Mouse (Mus musculus) intestine, embryonic 14.5 days (tissue): ENCODE results near the gene Vmn1r72. TPM values are rescaled to one million over a fixed set of nuclear protein-coding genes. Genes with fewer than 3 reads are reported as not detected.
"Not testable (repeated sequence)": the region's sequence is repeated elsewhere in the genome, so short reads cannot be mapped to it uniquely, and the experiment has no call there.

ENCODE experiments used
- ATAC-seq: fragments of 200-750 bp; cut with Nextera tagmentation; replicated peaks from 2 replicates; pipeline ENCODE4 v1.8.0; 2017; ENCODE audit warnings: low read depth, moderate number of reproducible peaks, moderate TSS enrichment, moderate library complexity; ENCODE audit not compliant: low FRiP score, low TSS enrichment
- DNase-seq: peaks from one replicate; pipeline ENCODE4 v3.0.0-alpha.2; 2018; ENCODE audit warnings: low spot score
- H3K27ac ChIP-seq: fragments of 300-500 bp; sonication (generic); 2 replicates; pipeline ENCODE4 v1.5.1; 2014; ENCODE audit warnings: low read depth, mild to moderate bottlenecking, control low read depth
- H3K27me3 ChIP-seq: fragments of 300-500 bp; sonication (generic); replicated peaks from 2 replicates; pipeline ENCODE4 v1.6.1; 2014; ENCODE audit warnings: low read length, control low read depth; ENCODE audit not compliant: control insufficient read depth, insufficient read depth
- H3K36me3 ChIP-seq: fragments of 300-500 bp; sonication (generic); 2 replicates; pipeline ENCODE4 v1.6.1; 2014; ENCODE audit warnings: low read length, control low read depth; ENCODE audit not compliant: control insufficient read depth, insufficient read depth
- H3K4me1 ChIP-seq: fragments of 300-500 bp; sonication (generic); replicated peaks from 2 replicates; pipeline ENCODE4 v1.6.1; 2014; ENCODE audit warnings: low read length, control low read depth, mixed read lengths; ENCODE audit not compliant: control insufficient read depth, insufficient read depth
- H3K4me2 ChIP-seq: fragments of 300-500 bp; sonication (generic); 2 replicates; pipeline ENCODE4 v1.6.1; 2014; ENCODE audit warnings: low read length
- H3K4me3 ChIP-seq: fragments of 300-500 bp; sonication (generic); 2 replicates; pipeline ENCODE4 v1.5.1; 2014; ENCODE audit warnings: low read depth, low read length, control low read depth, mixed read lengths
- H3K9ac ChIP-seq: fragments of 300-500 bp; sonication (generic); 2 replicates; pipeline ENCODE4 v1.6.1; 2014; ENCODE audit warnings: mild to moderate bottlenecking, low read length
- H3K9me3 ChIP-seq: fragments of 300-500 bp; sonication (generic); 2 replicates; pipeline ENCODE4 v1.6.1; 2016; ENCODE audit warnings: low read length, control low read depth; ENCODE audit not compliant: control insufficient read depth
- WGBS: fragments of 180-500 bp; shearing (Covaris S2); extraction: QIAGEN DNeasy Blood & Tissue Kit; methylation state at CpG from one replicate; pipeline ENCODE4 v1.1.7; 2014; 5-methylcytosine and 5-hydroxymethylcytosine counted together
- polyA plus RNA-seq: library from polyadenylated mRNA; unstranded; fragments of >200 nt; fragmentation: Nextera tagmentation; extraction: Ambion mirVana; gene quantifications from 2 replicates; pipeline ENCODE4 v1.2.1, GENCODE M21; 2014

Vmn1r72 gene
- not detected in 2 replicates for polyA plus RNA-seq

DNA sequence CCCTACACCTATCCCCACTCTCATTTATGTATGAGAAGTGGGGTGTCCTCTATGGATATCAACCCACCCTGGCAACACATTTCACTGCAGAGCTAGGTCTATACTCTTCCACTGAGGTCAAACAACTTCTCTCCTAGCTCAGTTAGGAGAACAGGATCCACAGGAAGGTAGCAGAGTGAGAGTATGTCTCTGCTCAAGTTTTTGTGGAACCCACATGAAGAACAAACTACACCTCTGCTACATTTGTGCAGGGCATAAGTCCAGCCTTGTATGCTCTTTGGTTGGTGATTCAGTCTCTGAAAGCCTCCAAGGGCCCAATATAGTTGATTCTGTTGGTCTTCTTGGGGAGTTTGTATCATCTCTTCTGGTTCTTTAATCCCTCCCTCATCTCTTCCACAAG lies at the start of gene Vmn1r72:
Vmn1r72 (minus strand) TSS at position 101 of the 400 bp plus-strand sequence.
- H3K4me2 ChIP-seq, H3K27ac ChIP-seq, H3K27me3 ChIP-seq, ATAC-seq, DNase-seq, H3K4me1 ChIP-seq, H3K4me3 ChIP-seq, H3K36me3 ChIP-seq, H3K9ac ChIP-seq, H3K9me3 ChIP-seq: not testable (repeated sequence)

DNA sequence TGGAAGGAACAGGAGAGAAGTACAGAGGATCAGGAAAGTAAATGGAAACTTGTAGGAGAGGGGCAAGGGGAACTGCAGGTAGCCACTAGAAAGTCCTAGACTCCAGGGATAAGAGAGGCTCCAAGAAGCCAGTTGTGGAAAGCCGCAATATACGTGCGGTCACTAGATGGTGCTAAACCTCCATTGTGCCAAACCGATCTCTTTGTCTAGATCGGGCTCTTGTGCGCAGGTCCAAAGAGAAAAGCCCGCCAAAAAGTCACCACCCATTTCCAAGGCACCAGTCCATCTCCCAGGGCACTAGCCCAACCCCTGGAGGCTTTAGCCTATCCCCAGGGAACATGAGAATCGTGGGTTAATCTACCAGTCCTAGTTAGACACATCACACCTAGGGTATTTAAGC lies 62.9 kb downstream of the Vmn1r72 start:
- H3K27me3 ChIP-seq, ATAC-seq, H3K27ac ChIP-seq, H3K4me2 ChIP-seq, H3K9me3 ChIP-seq, H3K4me3 ChIP-seq, H3K4me1 ChIP-seq, H3K9ac ChIP-seq, H3K36me3 ChIP-seq: not testable (repeated sequence)
- WGBS: 8% methylated on average over 8 of the region's 8 CpGs
- peak; percentile 57 for DNase-seq

Other genes starting within 250 kb of the Vmn1r72 start
- gene Zscan4-ps2, start 165.8 kb downstream of the Vmn1r72 start, polyA plus RNA-seq: not detected in 2 replicates
- gene Zscan4-ps3, start 70.8 kb downstream of the Vmn1r72 start, polyA plus RNA-seq: not detected in 2 replicates
- gene Vmn1r73, start 50.1 kb upstream of the Vmn1r72 start, polyA plus RNA-seq: not detected in 2 replicates
- gene Vmn1r74, start 153.8 kb upstream of the Vmn1r72 start, polyA plus RNA-seq: not detected in 2 replicates
- not detected in 2 replicates for gene Vmn1r75, start 194.5 kb upstream of the Vmn1r72 start, polyA plus RNA-seq